Mouse (Mus musculus) embryo, embryonic 11 days (tissue): ENCODE results near the gene Sucla2.
A peak's percentile ranks its signal among the peaks of the same experiment; 100 is the strongest.

Experiments
- DNase-seq: peaks from one replicate; pipeline ENCODE4 v3.0.0-alpha.2; 2015

Gene Sucla2

GRCm38 (mm10) chr14:73620880-73621279 lies 95.8 kb downstream of the Sucla2 start:
- DNase-seq, result no peak

GRCm38 (mm10) chr14:73622988-73623387 lies 97.9 kb downstream of the Sucla2 start:
- DNase-seq, result no peak

- DNase-seq, result no peak
Observed at GRCm38 (mm10) chr14:73625469-73625868, 100.3 kb downstream of the Sucla2 start.

- no peak for DNase-seq
Observed at GRCm38 (mm10) chr14:73631511-73631910, 106.4 kb downstream of the Sucla2 start.

- DNase-seq, result no peak
Observed at GRCm38 (mm10) chr14:73632648-73633263, 107.6 kb downstream of the Sucla2 start.

- DNase-seq, result no peak
Observed at GRCm38 (mm10) chr14:73634356-73634755, 109.2 kb downstream of the Sucla2 start.

GRCm38 (mm10) chr14:73637460-73637859 lies 112.3 kb downstream of the Sucla2 start:
- DNase-seq, result peak; percentile 10
